1 mouse cellular context compared by ENCODE assay signal in the genomic region with DNA sequence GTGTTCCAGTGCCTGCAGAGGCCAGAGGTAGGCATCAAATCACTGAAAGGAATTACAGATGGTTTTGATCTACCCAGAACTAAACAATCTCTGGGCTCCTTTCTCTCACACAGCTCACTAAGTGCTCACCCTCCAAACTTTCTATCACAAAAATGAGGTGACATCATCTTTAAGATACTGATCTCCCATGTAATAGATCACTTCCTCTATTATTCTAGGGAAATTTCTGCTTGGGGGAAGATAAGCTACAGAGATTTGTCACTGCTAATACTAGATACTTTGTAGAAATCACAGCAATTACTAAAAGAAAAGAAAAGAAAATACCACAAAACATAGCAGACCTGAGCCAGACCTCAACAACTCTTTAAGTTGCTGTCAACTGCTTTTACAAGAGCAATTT.
TF ChIP-seq lines count a peak whose summit lies in the region.

No protein-coding gene starts in this region.

TF ChIP-seq in MEL, 35 proteins besides CTCF, POLR2A, EP300 and RAD21:
- TF ChIP-seq ZKSCAN1 (IDR thresholded peaks at IDR 0.05; ENCODE audit: low read depth, low read length), result no peak
- peak; percentile 56 for TF ChIP-seq ETS1 (IDR thresholded peaks at IDR 0.05; ENCODE audit: low read depth, low read length)
- TF ChIP-seq HCFC1 (IDR thresholded peaks at IDR 0.05; ENCODE audit: low read depth, low read length), result no peak
- peak; percentile 55; the same call in 1 of the 2 replicates for TF ChIP-seq GATA1 (IDR thresholded peaks at IDR 0.05; ENCODE audit: low read depth, low read length)
- no peak for TF ChIP-seq MAX (IDR thresholded peaks at IDR 0.05; ENCODE audit: low read length)
- no peak for TF ChIP-seq POLR2AphosphoS2 (IDR thresholded peaks at IDR 0.05; ENCODE audit: low read length)
- peak; percentile 55 for TF ChIP-seq TCF12 (IDR thresholded peaks at IDR 0.05; ENCODE audit: low read depth, low read length)
- no peak for TF ChIP-seq CHD1 (IDR thresholded peaks at IDR 0.05; ENCODE audit: low read depth, low read length)
- TF ChIP-seq JUND (IDR thresholded peaks at IDR 0.05; ENCODE audit: low read depth, low read length), result no peak
- no peak for TF ChIP-seq NRF1 (IDR thresholded peaks at IDR 0.05; ENCODE audit: insufficient read depth, low read depth, low read length, poor library complexity, severe bottlenecking)
- no peak for TF ChIP-seq USF2 (IDR thresholded peaks at IDR 0.05; ENCODE audit: borderline replicate concordance in 1 of 2, insufficient read depth in 1 of 2, low read depth in 1 of 2, low read length in 2 of 2)
- TF ChIP-seq TAL1 (IDR thresholded peaks at IDR 0.05; ENCODE audit: low read length), result 0 out of 2 replicates have a peak, but pooled peaks have one; percentile 8
- TF ChIP-seq RCOR1 (IDR thresholded peaks at IDR 0.05; ENCODE audit: low read depth, low read length), result peak; percentile 97
